Mouse (Mus musculus) ovary, postnatal 14 days (tissue): ENCODE measurements around the gene Snrnp70.
A peak's percentile ranks its signal among the peaks of the same experiment; 100 is the strongest.

Experiments used
- DNase-seq: peaks from one replicate; pipeline ENCODE4 v3.0.0; 2022; ENCODE audit warnings: low spot score

The Snrnp70 gene

GRCm38 (mm10) chr7:45337469-45337868, 58.1 kb downstream of the Snrnp70 start:
- no peak for DNase-seq

GRCm38 (mm10) chr7:45336319-45336718, 59.2 kb downstream of the Snrnp70 start:
- DNase-seq, result no peak

DNA sequence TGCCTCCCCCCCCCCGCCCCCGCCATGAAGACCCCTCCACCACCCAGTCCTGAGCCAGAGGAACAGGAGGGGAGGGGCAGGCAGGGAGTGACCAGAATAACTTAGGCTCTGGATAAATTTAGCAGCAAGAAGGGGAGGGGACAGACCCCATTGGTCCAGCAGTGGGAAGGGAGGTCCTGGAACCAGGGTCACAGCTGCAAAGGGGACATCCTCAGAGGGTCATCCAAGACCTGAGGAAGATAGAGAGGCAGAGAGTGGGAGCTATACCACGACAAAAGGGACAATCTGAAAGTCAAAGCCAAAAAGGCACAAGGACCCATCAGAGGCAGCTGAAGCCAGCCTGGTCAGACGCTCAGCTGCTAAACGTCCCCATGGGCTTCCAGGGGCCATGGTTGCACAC, 60.5 kb downstream of the Snrnp70 start, which contains the start of gene Hrc:
TSS of gene Hrc (plus strand) at position 235 of the 400 bp plus-strand sequence.
- DNase-seq, result no peak

GRCm38 (mm10) chr7:45334605-45335004, 60.9 kb downstream of the Snrnp70 start:
- DNase-seq, result no peak

- peak; percentile 90 for DNase-seq
Observed at GRCm38 (mm10) chr7:45333431-45333982, 62.0 kb downstream of the Snrnp70 start, which contains the start of gene Trpm4. Gene Trpm4, minus strand, starts transcription at chr7:45333780.

DNA sequence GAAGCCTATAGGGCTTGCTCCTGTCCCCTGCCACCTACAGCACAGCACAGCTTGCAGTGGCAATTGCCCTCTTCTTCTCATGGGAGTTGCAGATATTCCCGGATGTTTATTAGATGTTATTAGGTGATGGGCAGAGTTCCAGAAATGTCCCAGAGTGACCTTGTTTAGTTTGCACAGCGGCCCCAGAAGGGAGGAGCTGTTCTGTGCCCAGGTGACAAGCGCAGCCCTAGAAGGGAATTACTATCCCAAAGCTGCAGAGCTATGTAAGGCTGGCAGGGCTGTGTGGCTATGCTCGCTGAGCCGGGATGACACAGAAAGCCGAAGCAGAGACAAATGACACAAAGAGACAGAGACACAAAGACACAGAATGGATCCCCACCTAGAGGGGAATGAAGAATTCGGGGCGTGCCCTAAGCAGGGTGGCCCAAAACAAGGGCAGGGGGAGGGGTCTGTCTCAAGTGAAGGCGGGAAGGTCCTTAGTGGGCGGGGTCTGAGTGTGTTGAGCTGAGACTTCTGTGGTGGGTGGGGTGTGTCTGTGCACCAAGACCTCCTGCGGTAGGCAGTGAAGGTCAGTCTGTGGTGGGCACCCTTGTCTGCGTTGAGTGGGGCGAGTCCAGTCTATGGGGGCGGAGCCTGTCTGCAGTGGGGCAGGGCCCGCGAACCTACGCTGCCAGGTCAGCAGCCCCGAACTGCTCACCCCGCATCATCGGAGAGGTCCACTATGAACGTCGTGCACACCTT, 62.7 kb downstream of the Snrnp70 start:
- DNase-seq, result no peak

DNA sequence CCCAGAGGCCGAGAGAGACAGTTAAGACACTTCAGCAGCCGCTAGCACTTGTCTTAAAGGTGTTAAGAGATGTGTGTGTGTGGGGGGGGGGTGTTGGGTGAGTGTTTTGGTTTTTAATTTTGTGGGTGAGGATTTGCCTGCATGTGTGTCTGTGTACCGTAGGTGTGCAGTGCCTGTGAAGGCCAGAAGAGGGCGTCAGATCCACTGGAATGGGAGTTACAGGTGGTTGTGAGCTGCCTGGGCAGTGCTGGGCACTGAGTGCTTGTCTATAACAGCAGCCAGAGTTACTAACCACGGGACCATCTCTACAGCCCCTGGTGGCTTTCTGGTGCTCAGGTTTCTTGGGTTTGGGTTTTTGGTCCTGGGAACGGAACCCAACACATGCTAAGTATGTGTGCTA, 64.0 kb downstream of the Snrnp70 start:
- no peak for DNase-seq

DNA sequence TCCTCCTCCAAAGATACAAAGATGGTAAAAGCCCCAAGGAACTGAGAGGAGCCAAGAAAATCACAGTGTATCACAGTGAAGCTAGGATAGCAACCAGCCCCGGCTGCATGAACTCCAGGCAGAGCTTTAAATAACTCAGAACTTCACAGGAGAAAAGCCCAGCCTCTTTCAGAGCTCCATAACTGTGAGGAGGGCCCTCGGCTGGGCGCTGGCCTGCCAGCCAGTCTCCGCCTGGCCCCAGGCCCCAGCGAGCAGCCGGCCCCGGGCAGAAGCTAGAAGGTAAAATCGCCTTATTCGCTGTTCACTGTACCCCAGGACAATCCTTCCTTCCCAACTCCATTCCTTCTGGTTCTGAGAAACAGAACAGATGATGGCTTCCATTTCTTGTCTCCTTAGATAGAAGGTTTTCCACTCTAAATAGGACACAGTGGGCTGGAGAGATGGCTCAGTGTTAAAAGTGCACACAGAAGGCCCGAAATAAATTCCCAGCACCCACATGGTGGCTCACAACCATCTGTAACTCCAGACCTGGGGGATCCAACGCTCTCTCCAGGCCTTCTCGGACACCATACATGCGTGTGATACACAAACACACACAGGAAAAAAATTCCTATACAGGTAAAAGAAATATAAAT, 66.6 kb downstream of the Snrnp70 start:
- no peak for DNase-seq
